Mouse (Mus musculus) common myeloid progenitor, adult 5-6 weeks (primary cell): ENCODE data around the gene Blmh. TPM values are rescaled to one million over a fixed set of nuclear protein-coding genes. Genes with fewer than 3 reads are reported as not detected.
"Not testable (repeated sequence)": the region's sequence is repeated elsewhere in the genome, so short reads cannot be mapped to it uniquely, and the experiment has no call there.

ENCODE experiments used
- ATAC-seq: replicated peaks from 2 replicates; pipeline ENCODE4 v1.8.0; 2016; ENCODE audit warnings: low read depth, mild to moderate bottlenecking, moderate TSS enrichment, inconsistent platforms; ENCODE audit not compliant: poor library complexity, severe bottlenecking
- total RNA-seq: library from RNA; stranded (forward); fragments of 200-1000, 187-1606 nt; gene quantifications from 2 replicates; pipeline ENCODE4 v1.2.3, GENCODE M21; 2017

The Blmh gene
- total RNA-seq, 1 experiment from 2014 or later, result 213 TPM

DNA sequence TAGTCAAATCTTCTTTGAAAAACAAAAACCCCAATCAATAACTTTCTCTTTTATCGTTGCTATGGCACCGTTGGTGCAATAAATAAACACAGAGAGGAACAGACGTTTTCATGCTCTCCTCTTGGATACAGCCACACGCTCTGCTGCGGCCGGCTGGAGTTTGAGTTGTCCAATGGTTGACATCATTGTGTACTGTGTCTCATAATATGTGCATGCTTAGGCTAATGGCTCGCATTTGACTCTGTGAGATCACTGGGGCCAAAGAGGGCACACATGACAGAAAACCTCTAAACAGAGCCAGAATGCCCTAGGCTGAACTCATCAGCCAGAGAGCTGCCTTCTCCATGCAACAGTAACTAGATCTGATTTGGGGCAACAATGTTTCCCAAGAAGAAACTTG lies 10.2 kb upstream of the Blmh start:
- no peak for ATAC-seq

DNA sequence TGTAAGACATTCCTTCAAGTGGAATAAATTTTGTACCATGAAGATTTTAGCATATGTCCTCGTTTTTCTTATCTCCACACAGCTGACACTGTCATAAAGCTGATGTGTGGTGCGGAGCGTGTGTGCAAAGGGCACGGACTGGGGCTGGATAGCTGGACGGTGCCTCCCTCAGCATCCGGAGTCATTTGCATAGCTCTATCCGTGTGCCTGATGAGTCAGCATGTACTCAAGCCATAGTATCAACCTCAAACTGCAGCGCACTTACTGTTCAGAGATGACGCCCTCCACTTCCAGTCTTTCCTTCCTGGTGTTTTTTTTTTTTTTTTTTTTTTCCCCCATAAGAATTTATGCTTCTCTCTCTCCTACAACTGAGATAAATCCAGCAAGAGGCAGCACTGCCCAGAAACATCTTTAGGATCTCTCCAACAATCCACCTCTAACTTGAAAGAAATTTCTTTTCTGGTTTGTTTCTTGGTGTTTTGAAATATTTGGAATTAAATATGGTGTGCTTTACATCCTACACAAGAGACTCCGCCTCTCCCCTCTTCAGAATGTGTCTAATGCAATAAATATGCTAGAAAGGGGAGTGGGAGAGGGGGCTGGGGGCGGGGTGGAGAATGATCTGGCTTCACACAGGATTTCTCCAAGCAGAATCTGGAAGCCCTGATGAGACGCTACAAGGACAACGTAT lies 7.9 kb upstream of the Blmh start:
- peak; percentile 87 for ATAC-seq

- no peak for ATAC-seq
These were observed 7.4 kb upstream of the Blmh start for GRCm38 (mm10) chr11:76917230-76917548.

DNA sequence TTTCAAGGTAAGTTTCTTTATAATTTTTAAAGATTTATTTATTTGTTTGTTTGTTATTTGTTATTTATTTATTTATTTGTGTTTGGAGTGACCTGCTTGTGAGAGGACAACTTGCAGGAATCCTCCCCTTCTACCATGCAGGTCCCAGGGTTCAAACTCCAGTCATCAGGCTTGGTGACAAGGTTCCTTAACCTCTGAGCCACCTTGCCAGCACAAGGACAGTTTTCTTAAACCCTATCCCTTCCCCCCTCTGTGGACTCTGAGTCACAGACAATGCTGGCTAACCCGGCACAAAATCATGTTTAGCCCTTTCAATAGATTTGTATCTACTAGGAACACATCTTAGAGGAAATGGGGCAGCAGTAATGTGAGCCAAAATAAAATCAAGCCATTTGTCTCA lies 4.0 kb upstream of the Blmh start:
- ATAC-seq, result no peak

DNA sequence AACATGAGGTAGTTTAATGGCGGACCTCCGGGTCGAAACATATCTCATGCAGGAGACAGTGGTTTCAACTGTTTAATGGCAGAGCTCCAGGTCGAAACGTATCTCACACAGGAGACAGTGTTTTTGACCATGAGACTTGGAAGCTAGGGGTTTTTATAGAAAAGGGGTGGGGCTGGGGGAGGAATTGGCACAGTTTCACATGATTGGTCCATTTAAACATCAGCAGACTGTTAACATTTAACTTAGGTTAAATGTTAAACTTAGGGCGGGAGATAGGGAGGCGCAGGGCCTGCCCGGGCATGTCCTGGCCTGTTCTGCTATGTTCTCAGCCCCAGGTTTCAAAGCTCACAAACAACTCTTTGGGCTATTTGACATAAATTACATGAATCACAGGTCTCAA lies 4.0 kb downstream of the Blmh start:
- not testable (repeated sequence) for ATAC-seq

DNA sequence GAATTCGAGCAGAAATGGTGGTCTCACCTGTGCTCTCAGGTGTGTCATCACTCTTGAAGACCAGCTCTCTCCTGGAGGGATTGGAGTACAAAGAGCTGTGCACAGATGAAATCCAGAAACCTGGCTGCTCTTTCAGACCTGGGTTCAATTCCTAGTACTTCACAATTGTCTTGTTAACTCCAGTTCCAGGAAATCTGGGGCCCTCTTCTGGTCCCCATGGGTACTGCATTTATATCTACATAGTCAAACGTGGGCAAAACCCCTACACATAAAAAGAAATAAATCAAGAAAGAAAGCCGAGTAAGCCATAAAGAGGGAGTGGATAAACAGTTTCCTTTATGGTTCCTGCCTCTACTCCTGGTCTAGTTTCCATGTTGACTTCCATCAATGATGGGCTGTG lies 8.6 kb downstream of the Blmh start:
- no peak for ATAC-seq

- ATAC-seq, result no peak
These were observed 12.0 kb downstream of the Blmh start for GRCm38 (mm10) chr11:76936578-76936977.

GRCm38 (mm10) chr11:76944839-76945238 lies 20.2 kb downstream of the Blmh start:
- no peak for ATAC-seq

GRCm38 (mm10) chr11:76945386-76946202 lies 21.0 kb downstream of the Blmh start:
- peak; percentile 96 for ATAC-seq

GRCm38 (mm10) chr11:76946203-76946585 lies 21.6 kb downstream of the Blmh start:
- ATAC-seq, result no peak; the same call in 1 of the 2 replicates

DNA sequence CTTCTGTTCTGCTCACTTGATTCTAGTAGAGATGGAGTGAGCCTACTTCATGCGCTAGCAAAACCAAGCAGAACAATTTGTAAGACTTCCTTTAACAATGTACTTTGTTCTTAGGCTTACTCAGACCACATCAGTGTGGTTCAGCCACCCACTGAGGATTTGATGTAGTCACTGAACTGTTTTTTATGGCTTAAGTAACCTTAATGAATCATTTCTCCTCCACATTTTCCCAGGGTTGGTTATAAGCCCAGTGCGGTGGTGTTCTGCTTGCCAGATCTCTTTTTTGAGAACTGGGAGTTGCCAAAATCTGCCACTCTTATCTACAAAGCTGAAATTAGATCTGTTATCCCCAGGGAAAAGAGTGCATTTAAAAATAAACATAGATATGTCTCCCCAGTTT lies 28.9 kb downstream of the Blmh start:
- no peak for ATAC-seq

- ATAC-seq, result no peak
These were observed 41.1 kb downstream of the Blmh start for GRCm38 (mm10) chr11:76965703-76966102.

DNA sequence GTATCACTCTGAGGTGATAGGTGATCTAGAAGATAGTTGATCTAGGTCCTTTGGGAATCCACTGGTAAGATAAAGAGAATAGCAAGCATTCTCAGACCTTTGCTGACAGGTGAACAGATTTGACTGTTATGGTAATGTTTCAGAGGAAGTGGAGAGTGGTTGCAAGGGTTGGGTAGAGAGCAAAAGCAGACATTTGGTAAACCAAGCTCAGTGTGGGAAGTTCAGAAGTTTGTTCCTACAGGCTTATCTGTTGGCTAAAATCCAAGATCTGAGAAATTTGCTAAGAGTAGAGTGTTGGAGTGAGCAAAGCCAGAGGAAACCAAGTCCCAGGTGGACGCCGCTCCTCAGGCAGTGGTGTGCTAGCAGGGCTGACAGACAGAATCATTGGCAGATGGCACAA lies 45.7 kb downstream of the Blmh start:
- ATAC-seq, result no peak

GRCm38 (mm10) chr11:76974680-76975319 lies 50.2 kb downstream of the Blmh start:
- no peak for ATAC-seq

DNA sequence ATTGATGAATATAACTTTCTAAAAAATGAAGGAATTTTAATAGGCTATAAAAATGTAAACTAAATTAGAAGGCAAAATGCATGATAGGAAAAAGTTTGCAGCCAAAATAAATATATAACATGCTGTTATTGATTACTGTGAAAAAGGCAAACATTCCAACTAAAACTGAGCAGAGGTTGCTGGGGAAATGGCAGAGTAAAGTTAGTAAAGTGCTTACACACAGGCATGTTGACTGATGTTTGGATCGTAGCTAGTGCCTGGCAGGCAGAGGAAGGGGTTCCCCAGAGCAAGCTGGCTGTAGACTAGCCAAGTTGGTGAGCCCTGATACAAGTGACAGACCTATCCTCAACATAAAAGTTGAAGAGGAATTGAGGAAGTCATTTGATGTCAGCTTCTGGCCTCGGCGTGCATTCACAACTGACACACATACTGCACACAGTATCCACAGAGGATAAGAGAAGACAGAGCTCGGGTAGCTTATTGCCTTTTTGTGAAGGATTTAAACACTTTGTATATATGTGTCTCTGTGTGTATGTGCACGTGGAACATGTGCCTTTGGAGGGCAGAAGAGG lies 57.0 kb downstream of the Blmh start:
- ATAC-seq, result no peak

DNA sequence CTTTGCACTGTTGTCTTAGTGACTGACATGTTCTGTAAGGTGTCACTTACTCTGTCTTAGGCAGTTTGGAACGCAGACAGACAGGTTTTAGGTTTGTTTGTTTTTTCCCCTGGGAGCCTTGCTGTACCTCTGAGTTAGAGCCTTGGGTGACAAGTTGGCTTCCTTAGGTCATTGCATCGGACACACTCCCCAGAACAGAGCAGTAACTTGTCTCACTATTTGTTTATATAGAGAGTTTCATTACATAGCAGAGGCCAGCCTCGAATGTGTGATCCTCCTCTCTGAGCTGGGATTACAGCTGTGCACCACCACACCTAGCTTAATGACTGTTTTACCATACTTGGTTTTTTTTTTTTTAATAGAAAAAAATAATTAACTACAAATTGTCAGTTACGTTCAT lies 57.8 kb downstream of the Blmh start:
- ATAC-seq, result no peak

DNA sequence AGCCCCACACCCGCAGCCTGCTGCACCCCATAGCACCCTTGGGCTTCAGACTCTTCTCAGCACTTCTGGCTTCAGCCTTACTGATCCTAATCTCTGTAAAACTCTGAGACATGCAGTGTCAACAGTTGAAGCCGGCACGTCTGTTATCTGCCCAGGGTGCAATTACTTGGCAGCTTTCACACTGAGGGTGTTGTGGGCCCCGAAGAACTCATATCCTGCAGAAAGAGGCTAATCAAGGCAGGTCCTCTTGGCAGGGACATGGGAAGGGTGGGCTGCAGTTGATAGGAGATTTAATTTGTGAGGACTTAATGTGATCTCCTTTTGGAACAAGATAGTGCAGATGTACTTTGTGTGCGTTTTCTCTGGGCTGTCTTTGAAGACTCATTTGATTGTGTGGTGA lies 59.0 kb downstream of the Blmh start:
- no peak; the same call in 1 of the 2 replicates for ATAC-seq

DNA sequence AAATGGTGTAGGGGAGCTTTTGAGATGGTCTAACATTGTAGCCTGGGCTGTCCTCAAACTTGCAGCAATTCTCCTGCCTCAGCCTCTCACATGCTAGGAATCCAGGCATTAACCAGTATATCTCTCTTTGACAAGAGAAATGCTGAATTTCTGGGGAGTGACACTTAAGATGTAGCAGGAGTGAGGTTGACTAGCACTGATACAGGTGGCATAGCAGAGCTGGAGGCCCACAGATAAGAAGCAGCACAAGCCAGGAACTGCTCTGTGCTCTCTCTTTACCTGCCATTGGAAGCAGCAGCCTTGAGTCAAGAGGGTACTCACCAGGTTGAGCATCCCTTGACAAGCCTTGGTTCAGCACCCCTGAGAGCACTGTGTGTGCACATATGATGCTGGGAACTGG lies 59.6 kb downstream of the Blmh start:
- no peak for ATAC-seq

GRCm38 (mm10) chr11:76990839-76991238 lies 66.2 kb downstream of the Blmh start:
- peak; percentile 63 for ATAC-seq

- peak; percentile 78 for ATAC-seq
These were observed 68.3 kb downstream of the Blmh start for GRCm38 (mm10) chr11:76992886-76993285.
